Mouse (Mus musculus) kidney, adult 18-20 months (tissue): Measurements from ENCODE around the gene Cd2bp2.

ENCODE experiments used
- DNase-seq: peaks from one replicate; pipeline ENCODE4 v3.0.0; 2021

Cd2bp2 gene

DNA sequence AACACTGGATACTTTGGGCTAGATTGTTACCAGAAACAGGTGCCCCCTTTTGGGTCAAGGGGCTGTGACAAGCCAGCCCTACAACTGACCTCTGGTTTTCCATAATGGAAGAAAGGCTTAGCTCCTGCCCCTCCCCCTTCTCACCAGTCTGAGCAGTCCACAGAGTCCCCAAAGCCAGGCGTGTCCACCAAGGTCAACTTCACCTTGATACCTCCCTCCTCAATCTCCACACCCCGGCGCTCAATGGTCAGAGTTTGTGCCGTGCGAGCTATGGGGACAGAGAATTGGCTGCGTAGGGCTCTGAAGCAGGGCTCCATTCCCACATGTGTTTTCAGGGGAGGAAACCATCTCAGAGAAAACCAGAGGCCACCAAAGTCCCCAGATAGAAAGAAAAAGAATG lies 21.6 kb upstream of the Cd2bp2 start:
- DNase-seq, result no peak

DNA sequence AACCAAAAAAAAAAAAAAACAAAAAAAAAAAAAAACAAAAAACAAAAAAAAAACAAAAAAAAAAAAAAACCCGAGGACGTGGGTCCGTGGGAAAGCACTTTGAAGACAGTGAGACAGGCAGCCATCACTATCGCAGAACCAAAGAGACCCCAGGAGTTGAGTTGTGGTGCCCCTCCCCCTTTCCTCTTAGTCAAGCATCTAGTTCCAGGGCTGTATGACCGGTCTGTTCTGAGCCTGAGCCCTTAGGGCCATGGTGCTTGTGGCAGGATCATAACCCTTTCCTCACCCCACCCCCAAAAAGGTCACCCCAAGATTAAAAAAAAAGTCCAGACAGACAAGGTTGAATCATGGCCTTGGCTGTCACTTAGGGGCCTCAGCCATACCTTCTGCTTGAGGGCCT lies 20.5 kb upstream of the Cd2bp2 start:
- no peak for DNase-seq

- peak; percentile 73 for DNase-seq
These were observed 19.4 kb upstream of the Cd2bp2 start for GRCm38 (mm10) chr7:127214981-127215871.

- no peak for DNase-seq
These were observed 18.7 kb upstream of the Cd2bp2 start for GRCm38 (mm10) chr7:127214521-127214920.

DNA sequence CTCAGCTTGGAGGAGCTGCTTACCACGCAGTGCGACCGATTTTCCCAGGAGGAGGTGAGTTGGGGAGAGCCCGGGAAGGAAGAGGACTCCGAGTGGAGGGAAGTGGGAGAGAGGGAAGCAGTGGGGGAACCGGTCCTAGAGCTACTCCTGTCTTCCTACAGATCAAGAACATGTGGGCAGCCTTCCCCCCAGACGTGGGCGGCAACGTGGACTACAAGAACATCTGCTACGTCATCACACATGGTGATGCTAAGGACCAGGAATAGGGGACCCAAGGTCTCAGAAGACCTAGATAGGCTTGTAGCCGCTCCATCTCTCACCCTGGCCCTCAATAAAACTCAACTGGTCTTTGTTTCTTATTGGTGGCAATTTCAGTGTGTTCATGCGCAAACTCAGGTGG lies 18.1 kb upstream of the Cd2bp2 start:
- DNase-seq, result no peak

DNA sequence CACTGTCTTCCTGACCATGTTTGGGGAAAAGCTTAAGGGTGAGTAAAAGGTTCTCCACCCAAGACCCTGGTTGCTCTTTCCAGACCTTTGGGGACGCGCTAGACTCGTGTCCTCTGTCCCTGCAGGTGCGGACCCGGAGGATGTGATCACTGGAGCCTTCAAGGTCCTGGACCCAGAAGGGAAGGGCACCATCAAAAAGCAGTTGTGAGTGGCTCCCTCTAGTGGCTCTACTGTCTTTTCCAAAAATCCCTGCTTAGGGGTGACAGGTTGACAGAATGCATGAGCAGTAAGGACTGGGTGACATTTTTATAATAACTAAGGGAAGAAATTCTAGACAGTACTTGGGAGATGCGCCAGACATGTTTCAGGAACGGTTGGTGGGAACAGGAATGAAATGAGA lies 17.6 kb upstream of the Cd2bp2 start:
- no peak for DNase-seq

DNA sequence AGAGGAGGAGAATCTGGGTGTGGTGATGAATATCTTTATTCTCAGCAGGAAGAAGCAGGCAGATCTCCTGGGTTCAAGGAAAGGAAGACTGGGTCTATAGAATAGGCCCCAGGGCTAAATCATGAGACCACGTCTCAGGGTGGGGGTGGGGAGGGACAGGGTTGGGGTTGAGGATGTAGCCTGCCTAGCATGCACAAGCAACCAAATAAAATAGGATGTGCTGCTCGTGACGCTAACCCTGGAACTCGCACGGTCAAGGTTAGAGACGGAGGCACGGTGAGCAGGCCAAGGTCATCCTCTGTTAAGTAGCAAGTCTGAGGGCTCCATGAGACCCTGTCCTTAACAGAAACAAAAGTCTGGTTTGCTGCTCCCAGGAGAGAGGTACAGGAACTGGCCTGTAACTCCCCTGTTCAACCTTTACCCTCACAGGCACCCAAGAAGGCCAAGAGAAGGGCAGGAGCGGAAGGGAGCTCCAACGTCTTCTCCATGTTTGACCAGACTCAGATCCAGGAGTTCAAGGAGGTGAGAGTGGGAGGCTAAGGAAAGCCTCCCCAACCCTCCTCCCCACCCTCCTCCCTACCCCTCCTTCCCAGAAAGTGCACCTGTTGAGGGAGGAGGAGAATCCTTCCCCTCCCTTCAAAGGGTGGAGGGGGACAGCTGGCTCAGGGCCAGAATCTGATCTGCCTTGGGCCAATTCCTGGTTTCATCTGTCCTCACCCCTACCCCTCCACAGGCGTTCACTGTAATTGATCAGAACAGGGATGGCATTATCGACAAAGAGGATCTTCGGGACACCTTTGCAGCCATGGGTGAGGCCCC lies 16.8 kb upstream of the Cd2bp2 start:
- no peak for DNase-seq

DNA sequence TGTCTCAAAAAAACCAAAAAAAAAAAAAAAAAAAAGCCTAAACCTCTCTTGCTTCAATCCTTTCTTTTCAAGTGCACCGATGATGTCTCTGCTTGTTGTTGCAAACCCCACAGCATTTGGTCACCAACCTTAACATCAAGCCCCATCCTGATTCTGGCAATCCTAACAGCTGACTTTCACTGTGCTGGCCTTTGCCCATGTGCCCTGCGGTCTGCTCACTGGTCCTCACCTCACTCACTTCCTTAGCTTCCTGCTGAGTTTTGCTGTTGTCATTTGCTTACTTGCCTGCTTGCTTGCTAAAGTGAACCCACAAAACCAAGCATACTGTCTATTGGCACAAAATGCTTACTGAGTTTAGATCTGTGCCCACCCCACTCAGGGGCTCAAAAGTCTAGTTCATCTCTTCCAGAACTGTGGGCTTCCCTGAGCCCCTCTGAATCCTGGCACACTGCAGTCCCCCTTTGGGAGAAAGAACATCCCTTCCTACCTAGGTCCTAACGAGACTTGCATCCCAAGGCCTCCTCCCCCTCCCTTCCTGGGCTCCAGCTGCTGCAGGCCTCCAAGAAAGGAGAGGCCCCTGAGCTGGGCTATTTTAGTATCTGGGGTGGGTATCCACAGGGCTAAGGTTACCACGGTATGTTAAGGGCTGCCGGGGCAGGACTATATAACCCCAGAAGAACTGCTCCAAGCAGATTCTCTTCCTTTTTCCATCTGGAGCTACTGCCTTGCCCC lies 15.3 kb upstream of the Cd2bp2 start:
- DNase-seq, result no peak

- no peak for DNase-seq
These were observed 14.4 kb upstream of the Cd2bp2 start for GRCm38 (mm10) chr7:127210266-127210665.

DNA sequence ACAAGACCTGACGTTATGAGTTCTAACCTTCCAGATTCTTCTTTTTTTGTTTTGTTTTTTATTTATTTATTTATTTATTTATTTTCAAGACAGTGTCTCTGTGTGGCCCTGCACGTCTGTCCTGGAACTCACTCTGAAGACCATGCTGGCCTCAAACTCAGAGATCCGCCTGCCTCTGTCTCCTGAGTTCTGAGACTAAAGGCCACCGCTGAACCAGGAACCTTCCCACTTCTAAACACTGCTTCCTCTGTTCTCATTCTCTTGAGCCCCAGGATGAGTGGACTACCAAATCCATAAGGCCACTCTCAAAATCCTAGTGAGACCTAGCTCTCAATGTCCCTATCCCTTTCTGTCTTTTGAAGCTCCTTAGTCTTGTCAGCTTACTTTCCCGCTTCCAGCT lies 14.0 kb upstream of the Cd2bp2 start:
- DNase-seq, result no peak

DNA sequence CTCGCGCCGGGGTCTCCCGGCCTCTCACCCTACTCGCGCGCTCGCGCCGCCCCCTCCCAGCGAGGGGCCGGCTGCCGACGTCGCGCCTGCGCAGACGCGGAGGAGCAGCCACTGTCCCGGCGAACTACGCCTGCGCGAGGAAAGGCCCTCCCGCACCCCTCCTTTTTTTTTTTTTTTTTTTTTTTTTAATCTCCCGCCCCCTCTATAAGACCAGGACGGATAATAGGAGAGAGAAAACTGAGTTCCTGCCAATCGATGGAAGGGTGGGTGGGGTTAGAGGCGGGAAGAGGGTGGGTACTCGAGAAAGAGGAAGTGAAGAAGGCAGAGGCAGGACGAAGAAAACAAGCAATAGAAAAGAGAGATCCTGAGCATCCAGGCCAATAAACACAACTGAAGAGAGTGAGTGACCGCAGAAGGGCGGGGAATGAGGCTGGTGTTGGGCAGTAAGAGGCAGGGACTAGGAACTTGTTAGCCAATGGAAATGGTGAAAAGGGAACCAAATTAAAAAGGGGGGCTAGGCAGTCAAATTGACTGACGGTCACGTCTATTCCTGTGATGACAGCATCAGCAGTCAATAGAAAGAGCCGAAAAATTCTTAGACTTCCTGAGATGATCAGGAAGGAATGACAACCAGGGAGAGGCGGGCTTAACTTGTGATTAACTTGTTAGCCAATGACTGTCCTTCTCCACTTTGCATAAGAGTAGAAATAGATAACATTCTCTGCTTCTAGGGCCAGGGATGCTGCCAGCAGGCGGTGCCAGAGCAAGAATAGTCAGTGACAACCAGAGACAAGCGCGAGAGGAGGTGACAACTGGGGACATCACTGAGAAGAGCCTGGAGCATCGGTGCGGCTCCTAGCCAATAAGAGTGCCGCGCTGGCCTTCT lies 12.9 kb upstream of the Cd2bp2 start, which contains the start of gene Mylpf:
Mylpf (plus strand) TSS at position 338 of the 886 bp plus-strand sequence.
- DNase-seq, result peak; percentile 88

- no peak for DNase-seq
These were observed 12.4 kb upstream of the Cd2bp2 start, which contains the start of gene Tbc1d10b for GRCm38 (mm10) chr7:127208295-127208552. Tbc1d10b (minus strand) TSS chr7:127208468.

DNA sequence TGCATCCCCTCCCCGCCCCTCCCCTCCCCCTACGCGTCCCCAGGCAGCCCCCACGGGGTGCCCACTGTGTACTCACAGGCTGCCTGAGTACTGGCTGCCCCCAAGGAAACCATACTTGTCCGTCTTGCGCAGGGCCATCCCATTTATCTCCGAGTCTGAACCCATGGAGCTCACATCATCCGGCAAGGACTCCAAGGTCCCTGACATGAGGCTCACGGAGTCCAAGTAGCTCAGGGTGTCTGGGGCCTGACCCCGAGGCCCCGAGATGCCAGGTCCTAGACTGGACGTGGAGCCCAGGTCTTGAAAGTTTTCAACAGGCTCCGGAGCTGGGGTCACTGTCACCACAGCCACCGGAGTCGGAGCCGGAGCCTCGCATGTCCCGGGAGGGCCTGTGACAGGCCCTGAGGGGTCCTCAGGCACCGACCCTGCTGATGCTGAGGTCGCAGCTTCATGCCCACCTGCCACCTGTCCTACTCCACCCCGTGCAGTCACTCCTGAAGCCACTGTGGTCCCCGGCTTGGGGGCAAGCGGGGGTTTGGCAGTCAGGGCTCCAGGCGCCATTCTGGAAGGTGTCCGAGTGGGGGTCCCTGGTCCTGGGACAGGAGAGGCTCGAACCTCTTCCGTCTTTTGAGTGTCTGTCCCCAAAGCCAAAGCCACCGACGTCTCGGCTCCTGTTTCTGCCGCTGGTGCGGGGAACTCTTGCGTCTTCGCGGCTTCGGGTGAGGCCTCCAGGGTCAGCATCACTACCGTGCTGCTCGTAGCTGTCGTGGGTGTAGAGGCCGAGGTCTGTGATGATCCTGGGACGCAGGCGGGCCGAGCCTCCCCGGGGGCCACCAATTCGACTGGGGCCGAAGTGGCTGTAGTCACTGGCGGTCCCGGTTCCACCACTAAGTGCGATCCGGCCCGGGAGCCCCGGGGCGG lies 11.8 kb upstream of the Cd2bp2 start:
- DNase-seq, result no peak

DNA sequence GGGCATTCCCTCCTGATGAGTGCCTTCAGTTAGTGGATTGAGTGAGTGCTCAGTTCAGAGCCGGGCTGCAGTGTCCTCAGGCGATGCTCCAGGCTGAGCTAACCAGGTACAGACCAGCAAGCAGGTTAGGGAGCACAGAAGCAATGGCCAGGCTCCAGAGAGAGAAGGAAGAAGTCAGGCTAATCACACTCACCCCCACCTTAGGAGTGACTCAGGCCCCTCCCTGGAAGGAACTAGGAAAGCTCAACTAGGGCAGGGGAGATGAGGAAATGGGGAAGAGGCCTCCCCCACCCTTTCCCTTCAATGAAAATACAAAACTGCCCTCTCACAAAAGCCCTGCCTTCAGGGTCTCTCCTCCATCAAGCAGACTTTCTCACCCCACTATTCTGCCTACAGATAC lies 10.8 kb upstream of the Cd2bp2 start:
- no peak for DNase-seq

DNA sequence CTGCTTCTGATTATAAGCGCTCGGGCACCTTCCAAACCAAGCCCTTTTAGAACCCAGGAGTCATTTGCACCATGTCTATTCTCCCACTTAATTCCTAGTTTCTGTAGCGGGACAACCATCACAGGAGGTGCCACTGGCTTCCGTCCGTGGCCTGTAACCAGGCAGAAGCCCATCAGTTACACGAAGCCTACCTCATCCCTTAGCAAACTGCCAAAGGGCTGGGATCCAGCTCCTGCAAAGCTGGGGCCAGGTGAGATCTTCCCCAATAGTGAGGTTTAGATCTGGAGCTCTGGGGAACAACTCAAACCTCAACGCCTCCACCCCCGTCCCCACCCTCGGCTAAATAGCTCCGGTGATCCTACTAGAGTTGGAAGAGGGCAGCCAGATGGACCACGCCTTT lies 634 bp upstream of the Cd2bp2 start:
- DNase-seq, result no peak

DNA sequence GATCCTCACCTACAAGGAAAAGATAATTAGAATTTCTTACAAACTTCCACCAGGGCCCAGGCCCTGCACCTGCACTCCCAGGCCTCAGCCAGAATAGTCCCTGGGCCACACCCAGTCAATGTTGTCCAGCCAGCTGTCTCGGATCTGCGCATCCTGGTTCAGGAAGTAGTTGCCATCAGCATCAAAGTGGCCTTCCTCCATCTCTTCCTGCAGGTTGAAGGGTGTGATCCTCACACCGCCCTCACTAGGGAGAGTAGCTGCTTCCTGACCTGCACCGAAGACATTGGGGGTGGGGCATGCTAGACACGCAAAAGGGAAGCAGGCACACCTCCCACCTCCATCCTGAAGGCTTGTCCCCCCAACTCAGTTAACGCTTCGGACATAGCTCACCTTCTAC lies 1.2 kb downstream of the Cd2bp2 start:
- DNase-seq, result no peak

DNA sequence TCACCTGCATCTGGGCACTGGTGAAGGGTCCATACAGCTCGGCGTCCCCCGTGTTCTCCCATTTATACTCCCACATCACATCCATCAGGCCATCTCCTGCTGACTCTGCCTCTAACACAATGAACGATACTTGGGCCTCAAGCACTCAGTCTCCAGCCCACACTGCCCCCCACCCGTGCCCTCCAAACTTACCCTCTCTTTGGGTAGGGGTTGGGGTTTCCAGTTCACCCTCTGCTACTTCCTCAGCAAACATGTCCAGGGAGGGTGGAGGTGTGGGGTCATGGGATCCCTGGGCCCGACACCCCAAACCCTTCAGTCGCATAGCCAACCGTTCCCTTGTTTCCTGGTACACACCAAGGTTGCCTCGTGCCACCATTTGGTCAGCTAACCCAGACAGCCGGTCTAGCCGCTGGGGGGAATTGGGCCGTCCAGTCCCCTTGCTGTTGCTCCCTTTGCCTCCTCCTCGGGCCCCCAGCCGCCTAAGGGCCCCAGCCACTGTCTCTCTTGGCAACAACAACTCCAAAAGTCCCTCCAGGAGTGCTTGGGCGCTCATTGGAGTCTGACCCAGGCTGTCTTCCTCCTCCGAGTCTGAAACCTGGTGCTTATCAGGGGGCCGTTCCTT lies 1.7 kb downstream of the Cd2bp2 start:
- no peak for DNase-seq

DNA sequence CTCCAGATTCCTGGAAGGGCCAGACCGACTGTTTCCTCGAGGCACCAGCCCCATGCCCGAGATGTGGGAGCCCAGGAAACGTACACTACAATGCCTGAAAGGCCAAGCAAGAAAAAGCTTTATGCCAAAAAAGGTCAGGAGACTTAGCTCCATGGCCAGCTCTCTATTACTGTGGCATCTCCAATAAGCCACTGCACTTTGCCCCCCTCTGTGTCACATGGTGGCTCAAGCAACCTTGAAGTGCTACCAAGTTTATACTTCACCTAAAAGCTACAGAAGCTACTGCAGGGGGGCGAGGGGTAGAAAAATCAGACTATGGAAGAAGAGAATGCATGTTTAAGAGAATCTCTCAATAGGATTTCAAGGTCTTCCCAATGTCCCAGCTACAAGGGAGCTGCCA lies 2.9 kb downstream of the Cd2bp2 start:
- peak; percentile 65 for DNase-seq

DNA sequence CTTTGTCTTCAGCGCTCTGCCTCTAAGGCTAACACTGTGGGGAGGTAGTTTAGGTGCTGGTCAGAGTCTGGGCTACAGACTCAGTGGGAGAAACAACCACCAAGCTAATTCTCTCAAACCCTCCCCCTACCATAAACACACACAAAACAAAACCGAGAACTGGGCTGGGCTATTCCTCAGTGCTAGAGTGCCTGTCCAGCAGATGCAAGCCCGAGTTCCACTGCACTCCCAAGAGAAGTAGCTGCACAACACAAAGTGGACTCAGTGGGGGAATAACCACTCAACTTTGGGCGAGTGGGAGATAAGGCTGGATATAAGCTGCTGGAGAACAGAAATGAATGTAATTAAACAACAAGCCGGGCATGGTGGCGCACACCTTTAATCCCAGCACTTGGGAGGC lies 5.2 kb downstream of the Cd2bp2 start:
- no peak for DNase-seq

DNA sequence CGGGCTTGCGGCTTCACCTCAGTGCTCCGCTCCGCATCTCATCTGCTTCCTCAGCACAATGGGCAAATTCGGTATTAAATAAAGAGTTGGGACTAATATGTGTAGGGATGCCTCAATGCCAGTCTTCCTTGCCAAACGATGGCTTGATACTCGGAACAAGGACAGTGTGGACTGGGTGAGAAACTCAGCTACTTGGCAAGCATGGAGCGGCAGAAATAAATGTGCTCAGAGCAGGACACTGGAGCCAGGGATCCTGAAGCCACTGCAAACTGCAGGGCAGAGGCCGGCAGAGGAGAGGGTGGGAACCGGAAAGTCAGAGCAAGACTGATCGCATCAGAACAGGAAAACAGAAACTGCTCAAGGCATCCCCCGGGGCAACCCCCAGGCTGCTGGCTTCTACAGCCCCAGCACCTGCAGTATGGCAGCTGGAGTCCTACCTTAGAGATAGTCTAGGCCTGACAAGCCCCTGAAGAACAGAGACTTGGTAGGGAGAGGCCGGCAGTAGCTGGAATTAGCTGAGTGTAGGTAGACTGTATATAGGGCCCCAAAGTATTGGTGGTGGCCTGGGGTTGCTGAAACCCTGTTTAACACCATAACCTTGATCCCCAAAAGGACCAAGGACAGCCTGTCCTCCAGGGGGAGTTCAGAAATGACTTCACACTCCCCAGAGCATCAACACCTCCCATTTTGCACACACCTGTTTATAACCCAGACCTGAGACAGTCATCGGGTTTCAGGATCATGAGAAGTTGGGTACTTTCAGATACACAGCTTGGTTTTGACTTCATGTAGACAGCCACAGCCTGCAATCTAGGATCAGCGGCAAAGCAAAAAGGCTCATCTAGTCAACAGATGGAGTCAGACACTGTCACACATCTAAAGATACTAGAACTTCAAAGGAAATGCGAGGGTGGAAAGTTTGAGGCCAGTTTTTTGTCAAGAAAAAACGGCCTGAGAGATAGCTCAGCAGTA lies 7.3 kb downstream of the Cd2bp2 start:
- DNase-seq, result no peak
